Mouse (Mus musculus) layer of hippocampus, adult 8-10 months (tissue): ENCODE data around the gene Fam168b. TPM values are rescaled to one million over a fixed set of nuclear protein-coding genes. Genes with fewer than 3 reads are reported as not detected.

Experiments used
- DNase-seq, 2 experiments: peaks; one replicate each; pipeline ENCODE4 v3.0.0; 2022; ENCODE audit warnings: low spot score in 2 of 2
- total RNA-seq, 4 experiments: library from RNA; stranded (reverse); gene quantifications; 2 replicates each; pipeline ENCODE4 v1.2.4; 2022

Gene Fam168b
- 100 to 1,000 TPM; 182 to 227 (median 212) TPM for total RNA-seq

DNA sequence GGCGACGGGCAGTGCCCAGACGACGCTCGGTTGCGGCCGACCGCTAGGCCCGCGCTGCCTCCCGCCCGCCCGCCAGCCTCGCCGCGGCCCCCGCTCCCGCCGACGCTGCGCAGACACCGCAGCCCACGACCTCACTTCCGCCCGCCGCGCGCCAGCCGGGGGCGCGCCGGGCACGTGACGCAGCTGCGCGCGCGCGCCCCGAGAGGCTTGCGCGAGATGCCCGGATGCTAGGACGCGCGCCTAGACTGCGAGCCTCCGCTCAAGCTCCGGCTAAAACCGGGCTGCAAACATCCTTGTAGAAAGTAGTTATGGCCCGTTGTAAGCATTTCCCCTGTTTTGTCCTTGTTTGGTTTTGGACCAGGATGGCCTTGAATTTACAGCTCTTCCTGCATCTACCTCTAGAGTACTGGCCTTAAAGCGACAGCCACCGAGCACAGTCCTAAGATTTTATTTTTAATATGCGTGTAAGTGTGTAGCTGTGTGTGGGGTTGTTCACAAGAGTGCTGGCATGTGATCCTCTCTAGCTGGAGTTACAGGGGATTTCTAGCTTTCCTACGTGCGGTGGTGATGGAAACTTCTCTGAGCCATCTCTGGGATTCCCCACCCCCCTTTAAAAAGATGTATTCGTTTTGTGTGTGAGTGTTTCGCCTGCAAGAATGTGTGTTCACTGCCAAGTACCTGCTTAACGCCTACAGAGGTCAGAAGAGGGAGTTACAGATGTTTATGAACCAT, at the start of gene Fam168b:
Fam168b (minus strand) TSS at position 179 of the 732 bp plus-strand sequence.
- peak; percentile 74 to 88 for DNase-seq

DNA sequence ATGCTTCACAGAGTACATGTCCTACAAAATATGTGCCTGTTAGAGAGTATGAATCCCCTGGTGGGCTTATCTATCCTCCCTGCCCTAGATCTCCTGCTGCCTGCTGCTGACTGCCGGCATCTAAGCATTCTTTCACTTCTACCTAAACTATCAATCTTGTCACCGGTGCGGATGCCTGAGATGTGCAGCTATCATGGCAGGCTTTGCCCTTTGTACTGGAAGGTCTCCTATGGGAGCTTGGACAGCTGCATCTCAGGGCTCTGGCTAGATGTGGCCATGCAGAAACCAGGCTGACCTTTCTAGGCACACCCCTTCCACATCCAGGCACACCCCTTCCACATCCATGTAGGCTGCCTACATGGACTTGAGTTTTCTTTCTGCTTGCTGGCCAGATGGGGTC, 49.6 kb upstream of the Fam168b start:
- DNase-seq: no peak

DNA sequence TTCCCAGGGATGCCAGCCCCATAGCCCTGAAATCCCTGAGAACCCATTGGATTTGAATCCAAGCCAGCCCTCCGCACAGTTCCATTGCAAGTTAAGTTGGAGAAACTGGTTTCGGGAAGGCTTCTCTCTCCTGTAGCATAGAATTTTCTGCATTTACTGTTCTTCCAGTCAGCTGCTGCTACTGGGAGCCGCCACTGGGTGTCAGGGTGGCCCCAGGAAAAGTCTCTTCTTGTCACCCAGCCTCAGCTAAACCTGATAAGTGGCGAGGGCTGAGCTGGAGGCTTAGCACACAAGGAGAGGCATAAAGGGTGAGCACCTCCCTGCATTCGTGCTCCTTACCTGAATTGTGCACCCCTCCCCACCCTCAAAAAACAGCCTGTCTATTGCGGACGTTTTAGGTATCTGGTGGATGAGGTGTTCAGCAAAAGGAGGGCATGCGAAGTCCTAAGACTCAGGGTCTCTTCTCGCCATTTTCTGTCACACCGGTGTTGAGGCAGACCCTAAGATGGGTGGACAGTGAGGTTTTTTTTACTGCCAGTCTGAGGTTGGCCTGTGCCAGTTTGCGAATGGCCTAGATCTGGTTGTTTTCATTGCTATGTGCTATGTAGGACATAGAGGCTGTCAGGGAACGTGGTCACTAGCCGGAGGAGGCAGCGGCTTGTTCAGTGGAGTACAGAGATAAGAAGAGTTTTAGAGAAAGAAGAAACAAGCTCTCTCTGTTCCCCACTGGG, 48.9 kb upstream of the Fam168b start:
- peak in 1 of 2 experiments; percentile 62 for DNase-seq

DNA sequence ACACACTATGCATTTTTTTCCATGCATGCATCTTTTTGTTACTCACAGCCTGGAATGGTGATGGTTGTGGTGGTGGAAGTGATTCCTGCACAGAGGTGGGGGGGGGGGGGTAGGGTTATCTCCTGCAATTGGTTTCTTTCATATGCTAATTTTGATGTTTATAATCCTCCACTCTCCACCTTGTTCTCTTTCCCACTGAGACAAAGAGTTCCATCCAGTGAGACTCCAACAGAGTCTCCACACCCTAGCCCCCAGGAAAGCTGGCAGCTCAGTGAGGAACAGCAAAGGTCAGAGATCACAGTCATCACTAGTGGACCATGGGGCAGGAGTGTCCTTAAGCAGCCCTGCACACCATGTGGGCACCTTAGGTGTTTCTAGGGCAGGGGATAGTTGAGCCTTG, 40.9 kb upstream of the Fam168b start:
- no peak for DNase-seq

DNA sequence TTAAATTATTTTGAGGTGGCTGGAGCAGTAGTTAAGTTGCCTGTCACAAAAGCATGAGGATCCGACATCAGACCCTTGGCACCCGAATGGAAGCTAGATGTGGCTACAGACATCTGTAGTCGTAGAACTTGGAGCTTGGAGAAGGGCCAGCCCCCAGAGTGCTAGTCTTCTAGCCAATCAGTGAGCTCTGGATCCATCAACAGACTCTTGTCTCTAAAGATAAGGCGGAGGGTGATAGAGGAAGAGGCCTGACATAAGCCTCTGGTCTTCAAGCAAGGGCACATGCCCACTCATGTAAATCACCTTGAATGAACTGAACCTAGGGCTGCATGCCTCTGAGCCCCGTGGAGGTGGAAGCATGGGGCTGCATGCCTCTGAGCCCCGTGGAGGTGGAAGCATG, 36.7 kb upstream of the Fam168b start:
- no peak for DNase-seq

DNA sequence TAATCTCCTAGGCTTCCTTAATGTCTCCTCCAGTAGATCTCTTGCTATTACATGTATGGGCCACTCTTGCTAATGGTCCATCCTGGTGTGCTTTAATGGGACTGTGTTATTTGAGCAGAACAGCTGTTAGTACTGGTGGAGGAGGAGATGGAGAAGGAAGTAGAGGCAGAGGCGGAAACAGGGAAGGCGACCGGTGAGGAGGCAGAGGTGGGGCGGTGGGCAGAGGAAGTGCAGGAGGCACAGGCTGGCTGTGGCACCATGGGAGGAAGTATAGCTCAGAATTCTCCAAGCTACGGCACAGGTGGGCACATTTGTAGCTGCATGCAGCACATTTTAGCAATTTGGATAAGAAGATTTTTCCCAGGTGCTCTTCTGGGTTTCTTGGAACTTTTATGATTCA, 30.7 kb upstream of the Fam168b start:
- no peak for DNase-seq

DNA sequence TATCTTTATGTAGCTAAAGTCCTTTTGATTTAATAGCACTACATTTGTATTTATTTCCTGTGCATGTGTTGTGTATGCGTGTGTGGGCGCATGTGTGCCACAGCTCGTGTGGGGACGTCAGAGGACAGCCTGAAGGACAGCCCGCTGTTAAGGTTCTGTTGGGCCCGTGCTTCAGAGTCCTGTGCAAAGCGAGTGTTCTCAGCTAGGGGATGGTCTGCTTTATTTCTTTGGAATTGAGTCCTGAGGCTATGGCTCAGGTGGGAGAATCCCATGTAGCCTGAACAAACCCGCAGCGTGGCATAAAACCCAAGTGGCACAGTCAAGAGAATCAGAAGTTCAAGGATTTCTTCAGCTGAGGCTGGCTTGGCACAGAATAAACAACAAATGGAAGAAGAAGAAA, 28.3 kb upstream of the Fam168b start:
- DNase-seq: no peak

DNA sequence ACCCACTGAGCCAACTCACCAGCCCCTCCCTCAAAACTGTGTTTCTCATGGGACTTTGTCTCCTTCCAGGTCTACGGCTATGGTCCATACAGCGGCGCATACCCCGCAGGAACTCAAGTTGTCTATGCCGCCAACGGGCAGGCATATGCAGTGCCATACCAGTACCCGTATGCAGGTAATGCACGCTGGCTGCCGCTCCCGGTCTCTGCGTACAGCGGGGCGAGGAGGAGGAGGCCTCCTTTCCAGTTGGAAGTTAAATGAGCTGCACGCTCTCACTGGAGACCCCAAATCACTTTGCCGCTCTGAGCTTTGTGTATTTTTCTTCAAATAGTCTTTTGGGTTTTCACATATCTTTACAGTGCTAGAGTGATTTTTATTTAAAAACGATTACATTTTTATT, 26.4 kb upstream of the Fam168b start:
- no peak for DNase-seq

DNA sequence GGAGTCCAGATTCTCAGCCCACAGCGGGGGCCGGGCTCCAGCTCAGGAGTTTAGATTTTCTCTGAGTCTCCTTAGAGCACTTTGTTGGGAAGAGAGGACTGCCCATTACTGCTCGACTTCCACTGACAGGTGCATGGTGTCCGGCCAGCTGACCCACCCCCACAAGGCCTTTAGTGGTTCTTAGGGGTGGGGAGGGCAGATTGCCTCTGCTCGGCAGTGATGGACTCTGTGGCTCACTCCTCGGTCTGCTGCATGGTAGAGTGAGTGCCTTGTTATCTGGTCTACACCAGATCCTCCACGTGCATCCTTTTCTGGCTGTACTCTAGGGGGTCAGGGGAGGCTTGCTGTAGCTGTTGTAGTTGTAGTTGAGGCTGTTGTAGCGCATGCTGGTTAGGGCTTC, 25.5 kb upstream of the Fam168b start:
- no peak for DNase-seq

DNA sequence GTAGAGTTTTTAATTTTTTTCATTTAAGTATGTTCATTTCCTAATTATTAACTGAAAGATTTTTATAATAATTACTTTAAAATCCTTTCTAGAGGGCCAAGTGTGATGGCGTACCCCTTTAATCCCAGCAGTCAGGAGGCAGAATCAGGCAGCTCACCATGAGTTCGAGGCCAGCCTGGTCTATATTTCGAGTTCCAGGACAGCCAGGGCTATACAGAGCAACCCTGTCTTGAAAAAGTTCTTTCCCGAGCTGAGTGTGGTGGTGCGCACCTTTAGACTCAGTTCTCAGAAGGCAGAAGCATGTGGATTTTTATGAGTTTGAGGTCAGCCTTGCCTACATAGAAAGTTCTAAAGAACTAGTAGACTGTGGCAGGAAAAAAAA, 24.7 kb upstream of the Fam168b start:
- no peak for DNase-seq

DNA sequence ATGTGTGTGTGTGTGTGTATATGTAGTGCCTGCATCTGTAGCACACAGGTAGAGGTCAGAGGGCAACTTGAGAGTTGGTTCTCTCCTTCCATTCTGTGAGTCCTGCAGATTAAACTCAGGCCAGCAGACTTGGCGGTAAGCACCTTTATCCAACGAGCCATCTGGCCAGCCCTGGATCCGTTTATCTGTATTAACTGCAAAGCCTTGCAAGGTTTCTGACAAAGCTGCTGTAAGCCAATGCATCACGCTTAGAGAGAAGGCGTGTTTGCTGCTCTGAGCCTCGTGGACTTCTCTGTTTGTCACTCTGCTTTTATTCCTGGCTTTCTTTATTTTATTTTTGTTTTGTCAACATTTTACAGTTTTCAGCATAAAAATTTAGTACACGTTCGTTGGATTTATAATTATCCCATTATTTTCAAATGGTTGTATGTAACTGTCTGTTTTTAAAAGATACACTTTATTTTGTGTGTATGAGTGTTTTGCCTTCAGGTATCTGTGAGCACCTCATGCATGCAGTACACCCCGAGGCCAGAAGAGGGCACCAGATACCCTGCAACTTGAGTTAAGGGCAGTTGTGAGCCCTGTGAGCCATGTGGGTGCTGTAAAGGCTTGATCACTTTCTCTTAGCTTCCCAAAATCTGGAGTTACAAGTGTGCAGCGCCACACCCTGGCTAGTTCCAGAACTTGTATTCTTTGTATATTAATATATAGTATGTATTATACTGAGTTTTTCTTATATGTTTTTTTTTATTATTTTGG, 24.1 kb upstream of the Fam168b start:
- peak; percentile 75 to 87 for DNase-seq

DNA sequence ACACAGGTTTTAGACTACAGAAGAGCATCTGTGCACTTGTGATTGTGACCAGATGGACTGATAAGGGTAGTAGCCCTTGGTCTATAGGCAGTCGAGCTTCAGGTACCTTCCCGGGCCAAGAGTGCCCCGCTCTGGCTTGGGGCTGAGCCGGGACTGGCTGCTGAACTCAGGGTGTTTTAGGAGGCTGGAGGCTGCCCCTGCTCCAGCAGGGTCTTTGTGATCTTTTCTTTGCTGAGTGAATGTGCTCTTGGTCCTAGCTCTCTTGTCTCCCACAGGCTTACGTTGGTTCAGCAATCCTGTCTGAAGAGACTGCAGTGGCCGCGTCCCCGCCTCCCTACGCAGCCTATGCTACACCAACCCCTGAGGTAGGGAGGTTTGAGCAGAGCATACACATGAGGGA, 23.0 kb upstream of the Fam168b start:
- no peak for DNase-seq

DNA sequence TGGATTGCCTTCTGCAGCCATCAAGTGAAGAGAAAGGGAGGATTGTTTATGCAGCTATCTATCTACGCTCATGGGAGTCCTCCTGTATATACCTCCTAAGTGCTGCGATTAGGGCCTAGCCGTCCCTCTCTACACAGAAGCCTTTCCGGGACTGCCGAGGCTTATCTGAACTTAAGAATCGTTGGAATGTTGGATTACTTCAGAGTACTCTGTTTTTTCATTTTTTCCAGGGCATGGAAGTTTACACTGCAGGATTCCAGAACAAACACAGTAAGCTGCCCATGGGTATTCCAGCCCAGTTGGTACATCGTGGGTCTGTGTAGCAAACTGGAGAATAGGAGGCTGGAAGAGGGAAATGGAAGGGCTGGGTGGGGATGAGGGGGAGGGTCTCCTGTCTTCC, 21.4 kb upstream of the Fam168b start:
- DNase-seq: no peak

DNA sequence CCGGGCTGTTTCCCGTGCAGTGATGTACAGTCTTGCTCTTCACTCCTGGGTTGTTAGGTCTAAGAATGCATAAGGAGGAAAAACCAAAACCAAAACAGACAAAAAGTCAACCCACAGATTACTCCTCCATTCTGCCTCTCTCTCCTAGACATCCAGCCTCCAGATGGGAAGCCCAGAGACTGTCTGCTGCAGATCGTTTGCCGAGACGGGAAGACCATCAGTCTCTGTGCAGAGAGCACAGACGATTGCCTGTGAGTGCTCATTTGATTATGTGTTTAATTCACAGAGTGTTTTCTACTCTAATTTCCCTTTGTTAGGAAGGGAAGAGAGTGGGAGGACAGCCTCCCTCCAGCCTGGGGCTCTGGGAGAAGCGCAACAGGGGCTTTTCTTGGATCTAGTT, 20.5 kb upstream of the Fam168b start:
- peak in 1 of 2 experiments; percentile 34 for DNase-seq

DNA sequence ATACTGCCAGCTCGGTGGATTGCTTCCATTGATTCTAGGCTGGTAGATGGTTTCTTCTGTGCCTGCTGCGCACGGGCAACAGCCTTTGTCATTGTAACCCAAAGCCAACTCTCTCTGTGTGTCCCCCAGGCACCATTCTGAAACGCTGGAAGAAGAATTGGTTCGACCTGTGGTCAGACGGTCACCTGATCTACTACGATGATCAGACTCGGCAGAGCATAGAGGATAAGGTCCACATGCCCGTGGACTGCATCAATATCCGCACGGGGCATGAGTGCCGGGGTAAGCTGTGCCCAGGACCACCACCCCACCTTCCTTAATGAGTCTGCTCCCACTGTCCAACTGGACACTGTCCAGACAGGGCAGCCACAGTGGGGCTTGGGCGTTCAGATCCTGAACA, 20.0 kb upstream of the Fam168b start:
- no peak for DNase-seq

DNA sequence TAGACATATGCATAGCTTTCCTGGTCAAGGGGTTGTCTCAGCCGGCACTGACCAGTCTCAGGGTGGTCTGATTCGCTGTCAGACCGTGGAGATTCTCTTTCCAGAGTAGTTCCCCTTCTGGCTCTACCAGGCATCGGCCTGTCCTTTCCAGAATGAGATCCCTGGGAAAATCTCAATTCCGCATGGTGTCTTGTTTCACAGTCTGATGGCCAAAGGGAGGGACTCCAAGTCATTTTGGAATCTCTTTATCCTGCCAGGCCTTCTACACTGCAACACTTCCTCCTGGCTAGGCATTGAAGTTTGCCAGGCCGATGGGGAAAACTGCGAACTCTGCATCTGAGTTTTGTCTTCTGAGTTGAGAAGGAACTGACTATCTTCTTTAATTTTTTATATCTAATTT, 17.3 kb upstream of the Fam168b start:
- DNase-seq: no peak

DNA sequence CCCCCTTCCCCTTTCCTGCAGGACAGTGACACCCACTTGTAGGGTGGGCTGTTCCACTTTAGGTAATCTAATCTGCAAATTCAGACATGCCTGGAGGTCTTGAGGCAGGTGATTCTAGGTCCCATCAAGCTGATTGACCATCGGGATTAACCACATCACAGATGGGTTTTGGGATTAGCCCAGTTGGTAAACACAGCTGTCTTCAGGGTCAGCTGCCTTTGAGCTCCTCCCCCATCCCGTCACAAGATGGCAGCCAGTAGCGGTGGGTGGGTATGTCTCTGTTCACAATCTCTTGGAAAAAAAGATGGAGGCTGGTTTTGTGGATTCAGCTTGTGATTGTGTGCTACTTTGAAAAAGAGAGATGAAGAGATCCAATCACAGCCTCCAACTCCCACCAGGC, 16.9 kb upstream of the Fam168b start:
- no peak for DNase-seq

DNA sequence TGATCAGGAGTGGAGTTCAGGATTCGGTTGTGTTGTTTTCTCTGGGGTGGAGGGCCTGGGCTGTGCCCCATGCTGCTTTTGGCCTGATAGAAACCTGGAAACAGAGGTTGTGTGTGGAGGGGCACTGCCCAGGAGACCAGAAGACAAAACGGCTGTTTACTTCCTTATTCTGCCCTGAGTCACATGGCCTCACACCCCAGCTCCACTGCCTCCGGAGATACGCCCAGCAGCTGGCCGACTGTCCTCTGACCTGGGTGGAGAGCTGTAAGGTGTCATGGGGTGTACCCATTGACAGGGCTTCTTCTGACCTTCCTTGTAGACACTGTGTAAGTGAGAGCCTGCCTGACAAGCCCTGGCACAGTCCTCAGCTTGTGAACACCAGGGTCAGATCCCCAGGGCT, 15.8 kb upstream of the Fam168b start:
- no peak for DNase-seq

DNA sequence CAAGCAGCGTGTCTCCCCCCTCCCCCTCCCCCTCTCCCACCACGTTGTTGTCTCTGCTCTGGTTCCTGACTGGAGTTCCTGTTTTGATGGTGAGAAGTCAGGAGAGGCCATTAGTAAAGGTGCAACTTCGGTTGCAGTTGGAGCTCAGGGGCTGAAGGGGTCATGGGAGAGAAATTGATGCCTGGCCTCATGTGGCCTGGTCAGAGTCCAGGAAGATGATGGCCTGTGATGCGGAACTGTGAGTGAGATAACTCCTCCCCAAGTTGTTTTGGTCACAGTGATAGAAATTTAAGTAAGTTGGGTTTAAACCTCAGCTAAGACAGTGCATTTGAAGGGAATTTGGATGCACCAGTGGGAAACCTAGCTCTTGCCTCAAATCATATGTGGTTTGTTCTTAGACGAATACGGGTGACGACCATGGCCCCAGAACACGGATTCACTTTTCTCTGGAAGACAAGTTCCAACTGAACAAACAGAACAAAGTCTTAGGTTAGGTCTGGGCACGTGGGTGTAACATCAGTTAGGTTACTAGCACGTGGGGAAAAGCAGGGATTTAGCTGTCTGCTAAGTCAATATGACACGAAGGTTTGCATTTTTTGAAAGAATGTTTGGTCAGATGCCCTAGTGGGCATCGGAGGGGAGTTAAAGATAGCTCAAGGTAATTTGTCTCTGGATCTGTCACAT, 12.3 kb upstream of the Fam168b start:
- no peak for DNase-seq

DNA sequence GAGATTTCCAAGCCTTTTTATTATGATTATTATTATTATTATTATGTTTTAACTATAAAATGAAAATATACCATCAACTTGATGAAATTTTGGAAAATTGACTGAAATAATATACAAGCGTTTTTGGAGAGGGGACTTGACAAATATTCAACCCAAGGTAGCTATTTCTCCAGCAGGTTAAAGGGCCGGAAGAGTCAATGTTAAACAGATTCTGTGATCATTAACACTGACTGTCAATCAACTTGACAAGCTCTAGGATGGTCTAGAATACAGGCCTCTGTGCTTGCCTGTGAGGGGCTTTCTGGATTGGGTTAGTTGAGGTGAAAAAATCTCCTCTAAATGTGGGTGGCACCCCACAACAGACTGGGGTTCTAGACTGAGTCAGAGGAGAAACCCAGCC, 10.9 kb upstream of the Fam168b start:
- DNase-seq: no peak

DNA sequence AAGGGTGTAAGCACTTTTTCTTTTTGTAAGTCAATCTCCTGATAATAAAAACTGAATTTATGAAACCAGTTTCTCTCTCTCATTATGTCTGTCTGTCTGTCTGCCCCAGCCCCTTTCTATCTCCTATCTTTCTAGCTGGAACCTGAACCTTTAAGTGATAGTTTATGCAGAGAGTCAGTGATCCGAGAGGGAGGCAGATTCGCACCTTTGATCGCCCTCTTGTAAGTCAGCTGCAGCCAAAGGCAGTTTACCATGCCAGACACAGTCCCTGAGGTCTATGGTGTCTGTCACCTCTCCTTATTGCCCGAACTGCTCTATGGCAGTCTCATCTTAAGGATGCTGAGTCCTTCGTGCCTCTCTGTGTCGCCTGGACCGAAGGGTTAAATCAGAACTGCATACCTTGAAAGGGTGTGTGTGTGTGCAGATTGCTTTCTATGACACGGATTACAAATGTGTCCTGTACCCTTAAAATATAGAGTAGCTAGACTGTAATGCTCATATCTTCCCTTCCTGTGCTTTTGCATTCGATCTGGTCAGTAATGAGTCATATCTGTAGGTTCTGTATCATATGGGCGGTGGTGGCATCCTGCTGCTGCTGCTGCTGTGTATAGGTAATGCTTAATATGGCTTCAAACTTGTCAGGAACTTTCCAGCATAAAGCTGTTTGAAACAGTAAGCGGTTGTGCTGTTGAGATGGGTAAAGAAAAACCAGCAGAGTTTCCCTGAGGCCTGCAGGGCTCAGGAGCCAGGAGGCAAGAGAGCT, 9.4 kb upstream of the Fam168b start:
- no peak for DNase-seq
